Mouse (Mus musculus) skeletal muscle tissue, adult 2 months (tissue): ENCODE data around the gene Ano1.

Source experiments
- DNase-seq: peaks from one replicate; pipeline ENCODE4 v3.0.0-alpha.2; 2012; ENCODE audit warnings: low read depth, low spot score

Ano1 gene

GRCm38 (mm10) chr7:144582284-144582980, 169.3 kb downstream of the Ano1 start, which contains the start of gene Fadd:
Fadd (minus strand) TSS chr7:144582463.
- peak; percentile 89 for DNase-seq

GRCm38 (mm10) chr7:144581559-144582283, 170.1 kb downstream of the Ano1 start:
- peak; percentile 71 for DNase-seq

- DNase-seq, result no peak
These were observed 173.9 kb downstream of the Ano1 start for GRCm38 (mm10) chr7:144577876-144578275.

GRCm38 (mm10) chr7:144572234-144572633, 179.5 kb downstream of the Ano1 start:
- DNase-seq, result no peak

GRCm38 (mm10) chr7:144571598-144571997, 180.2 kb downstream of the Ano1 start:
- no peak for DNase-seq

- DNase-seq, result peak; percentile 67
These were observed 182.3 kb downstream of the Ano1 start for GRCm38 (mm10) chr7:144569428-144569827.

- DNase-seq, result no peak
These were observed 183.7 kb downstream of the Ano1 start for GRCm38 (mm10) chr7:144568091-144568490.

GRCm38 (mm10) chr7:144566921-144567682, 184.7 kb downstream of the Ano1 start:
- no peak for DNase-seq

- no peak for DNase-seq
These were observed 188.2 kb downstream of the Ano1 start for GRCm38 (mm10) chr7:144563456-144564155.

GRCm38 (mm10) chr7:144562016-144562415, 189.8 kb downstream of the Ano1 start:
- DNase-seq, result no peak

GRCm38 (mm10) chr7:144560594-144560993, 191.2 kb downstream of the Ano1 start:
- no peak for DNase-seq

GRCm38 (mm10) chr7:144558552-144558951, 193.2 kb downstream of the Ano1 start:
- no peak for DNase-seq

GRCm38 (mm10) chr7:144554123-144554472, 197.7 kb downstream of the Ano1 start:
- no peak for DNase-seq

GRCm38 (mm10) chr7:144553237-144554122, 198.3 kb downstream of the Ano1 start, which contains the start of gene Ppfia1:
Ppfia1 (minus strand) TSS chr7:144553729.
- DNase-seq, result peak; percentile 97

- no peak for DNase-seq
These were observed 199.5 kb downstream of the Ano1 start for GRCm38 (mm10) chr7:144552274-144552673.

GRCm38 (mm10) chr7:144550811-144551210, 201.0 kb downstream of the Ano1 start:
- DNase-seq, result no peak

GRCm38 (mm10) chr7:144549904-144550566, 201.7 kb downstream of the Ano1 start:
- DNase-seq, result no peak

GRCm38 (mm10) chr7:144545231-144545630, 206.5 kb downstream of the Ano1 start:
- DNase-seq, result peak; percentile 91

- no peak for DNase-seq
These were observed 210.4 kb downstream of the Ano1 start for GRCm38 (mm10) chr7:144541351-144541750.

- DNase-seq, result no peak
These were observed 212.6 kb downstream of the Ano1 start for GRCm38 (mm10) chr7:144539146-144539545.
